Mouse (Mus musculus): Measurements from ENCODE around the gene Cyp4f15. TPM values are rescaled to one million over a fixed set of nuclear protein-coding genes. Genes with fewer than 3 reads are reported as not detected.
"Not testable (repeated sequence)": the region's sequence is repeated elsewhere in the genome, so short reads cannot be mapped to it uniquely, and the experiment has no call there.

The Cyp4f15 gene
- polyA plus RNA-seq, 1 experiment from 2014 or later, result 1.1 TPM

DNA sequence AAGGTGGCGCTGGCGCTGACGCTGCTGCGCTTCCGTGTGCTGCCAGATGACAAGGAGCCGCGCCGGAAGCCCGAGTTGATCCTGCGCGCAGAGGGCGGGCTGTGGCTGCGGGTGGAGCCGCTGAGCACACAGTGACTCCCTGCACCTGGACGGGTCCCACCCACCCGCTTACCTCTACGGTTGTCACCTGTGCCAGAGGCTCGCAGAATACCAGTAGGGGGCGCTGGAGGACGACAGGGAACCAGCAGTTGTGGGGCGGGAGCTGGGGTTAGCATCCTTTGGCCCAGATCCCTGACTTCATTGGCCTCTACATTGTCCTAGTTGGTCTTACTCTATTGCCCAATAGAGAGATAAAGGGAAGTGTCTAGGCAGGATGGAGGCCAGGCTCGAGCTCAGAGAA is 17.4 kb downstream of the Cyp4f15 start:
- no peaks in the 10 kb centered on the region for H3K36me3 ChIP-seq
- 54% methylated on average over 22 of the region's 22 CpGs for WGBS
- no peak for ATAC-seq (replicated peaks)
- no peaks in the 10 kb centered on the region for H3K4me1 ChIP-seq
- no peak overlapping the region; the same call in 1 of the 2 replicates for H3K4me2 ChIP-seq (replicated peaks)
- H3K4me3 ChIP-seq, result no peak overlapping the region
- no peak overlapping the region for H3K27ac ChIP-seq (replicated peaks)
- H3K9ac ChIP-seq (replicated peaks), result no peak overlapping the region
- H3K9me3 ChIP-seq, result 0 out of 2 replicates have a peak, but pooled peaks cover 7% of the 10 kb centered on the region
- H3K27me3 ChIP-seq, result no peaks in the 10 kb centered on the region

DNA sequence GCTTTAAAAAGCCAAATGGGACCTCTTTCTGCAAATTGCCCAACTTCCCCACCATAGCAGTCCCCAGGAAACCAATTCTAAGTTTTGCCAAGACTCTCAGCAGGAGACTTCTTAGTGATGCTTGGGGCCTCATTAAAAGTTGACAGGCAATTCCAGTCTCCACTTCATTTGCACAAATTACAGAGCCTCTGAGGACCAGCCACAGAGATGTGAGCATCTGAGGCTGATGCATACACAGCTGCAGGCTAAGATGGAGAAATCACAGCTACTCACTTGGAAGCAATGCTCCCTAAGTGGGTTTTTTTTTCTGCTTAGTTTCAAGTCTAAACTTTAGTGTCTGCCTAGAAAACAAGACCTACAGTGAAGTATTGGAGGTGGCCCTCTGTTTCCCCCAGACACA is 25.1 kb downstream of the Cyp4f15 start:
- H3K4me2 ChIP-seq (replicated peaks); ATAC-seq (replicated peaks); H3K27ac ChIP-seq (replicated peaks); H3K36me3 ChIP-seq; H3K4me3 ChIP-seq; H3K9me3 ChIP-seq; H3K27me3 ChIP-seq; H3K4me1 ChIP-seq; H3K9ac ChIP-seq (replicated peaks): not testable (repeated sequence)

DNA sequence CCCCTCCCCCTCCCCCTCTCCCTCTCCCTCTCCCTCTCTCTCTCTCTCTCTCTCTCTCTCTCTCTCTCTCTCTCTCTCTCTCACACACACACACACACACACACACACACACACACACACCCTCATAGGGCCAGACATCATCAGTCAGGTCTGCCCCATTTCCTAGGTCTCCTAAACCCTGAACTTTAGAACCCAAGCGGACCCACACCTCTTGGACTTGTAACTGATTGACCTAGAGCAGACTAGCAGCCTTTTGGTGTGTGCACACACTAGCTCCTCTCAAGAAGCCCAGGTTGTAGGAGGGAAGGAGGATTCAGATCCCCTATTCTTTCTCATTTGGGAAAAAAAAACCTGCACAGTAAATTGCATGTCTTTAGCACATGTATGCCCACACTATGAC is 36.7 kb downstream of the Cyp4f15 start:
- H3K4me3 ChIP-seq; H3K9me3 ChIP-seq; H3K36me3 ChIP-seq; H3K27me3 ChIP-seq; H3K4me2 ChIP-seq (replicated peaks); H3K27ac ChIP-seq (replicated peaks); H3K9ac ChIP-seq (replicated peaks); ATAC-seq (replicated peaks); H3K4me1 ChIP-seq: not testable (repeated sequence)
- WGBS, result 90% methylated on average over 1 of the region's 1 CpGs

DNA sequence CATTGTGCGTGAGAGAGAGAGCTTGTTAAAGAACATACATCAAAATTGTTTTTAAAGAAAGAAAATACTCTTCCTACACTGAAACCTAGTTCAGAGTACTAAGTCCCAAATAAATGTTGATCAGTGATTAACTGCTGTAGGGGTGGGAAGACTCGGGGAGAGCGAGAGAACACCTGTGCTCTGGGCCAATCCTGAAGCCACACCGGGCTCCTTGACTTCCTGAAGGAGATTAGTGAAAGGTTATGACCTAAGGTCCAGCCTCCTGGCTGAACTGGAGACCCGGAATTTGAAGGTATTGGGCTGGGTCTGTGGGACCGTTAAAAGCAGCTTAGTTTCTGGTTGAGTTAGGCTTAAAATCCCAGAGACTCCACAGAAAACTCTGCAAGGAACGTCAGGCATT is 37.3 kb downstream of the Cyp4f15 start:
- Histone ChIP-seq H3K4me3 (no peak overlapping the region), H3K27me3 (no peaks in the 10 kb centered on the region), H3K9ac (replicated peaks) (no peak overlapping the region), H3K9me3 (no peaks in the 10 kb centered on the region), H3K27ac (replicated peaks) (no peak overlapping the region), H3K4me2 (replicated peaks) (no peak overlapping the region), H3K4me1 (no peaks in the 10 kb centered on the region), H3K36me3 (no peaks in the 10 kb centered on the region)
- no peak for ATAC-seq (replicated peaks)
- 63% methylated on average over 7 of the region's 7 CpGs for WGBS

DNA sequence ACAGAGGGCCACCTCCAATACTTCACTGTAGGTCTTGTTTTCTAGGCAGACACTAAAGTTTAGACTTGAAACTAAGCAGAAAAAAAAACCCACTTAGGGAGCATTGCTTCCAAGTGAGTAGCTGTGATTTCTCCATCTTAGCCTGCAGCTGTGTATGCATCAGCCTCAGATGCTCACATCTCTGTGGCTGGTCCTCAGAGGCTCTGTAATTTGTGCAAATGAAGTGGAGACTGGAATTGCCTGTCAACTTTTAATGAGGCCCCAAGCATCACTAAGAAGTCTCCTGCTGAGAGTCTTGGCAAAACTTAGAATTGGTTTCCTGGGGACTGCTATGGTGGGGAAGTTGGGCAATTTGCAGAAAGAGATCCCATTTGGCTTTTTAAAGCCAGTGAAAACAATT is 40.9 kb downstream of the Cyp4f15 start:
- H3K36me3 ChIP-seq; H3K4me2 ChIP-seq (replicated peaks); H3K9ac ChIP-seq (replicated peaks); H3K4me1 ChIP-seq; H3K27ac ChIP-seq (replicated peaks); H3K9me3 ChIP-seq; H3K4me3 ChIP-seq; H3K27me3 ChIP-seq: not testable (repeated sequence)
- ATAC-seq (replicated peaks), result 0 out of 2 replicates have a peak, but pooled peaks have one; percentile 46

DNA sequence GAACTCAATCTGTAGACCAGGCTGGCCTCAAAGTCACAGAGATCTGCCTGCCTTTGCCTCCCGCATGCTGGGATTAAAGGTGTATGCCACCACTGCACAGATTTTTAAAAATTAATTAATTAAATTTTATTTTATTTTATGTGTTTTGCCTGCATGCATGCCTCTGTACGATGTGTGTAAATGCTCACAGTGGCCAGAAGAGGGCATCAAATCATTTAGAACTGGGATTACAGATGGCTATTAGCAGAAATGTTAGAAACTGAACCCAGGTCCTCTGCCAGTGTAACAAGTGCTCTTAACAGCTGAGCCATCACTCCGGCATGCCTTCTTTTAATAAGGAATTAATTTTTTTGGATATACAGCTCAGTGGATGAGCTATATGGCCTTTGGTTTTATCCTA is 43.6 kb downstream of the Cyp4f15 start:
- H3K9ac ChIP-seq (replicated peaks), result no peak overlapping the region
- ATAC-seq (replicated peaks), result no peak
- H3K27ac ChIP-seq (replicated peaks), result no peak overlapping the region
- H3K27me3 ChIP-seq, result no peaks in the 10 kb centered on the region
- no peak overlapping the region for H3K4me3 ChIP-seq
- WGBS, result 81% methylated on average over 3 of the region's 3 CpGs
- no peaks in the 10 kb centered on the region for H3K36me3 ChIP-seq
- no peaks in the 10 kb centered on the region for H3K9me3 ChIP-seq
- H3K4me2 ChIP-seq (replicated peaks), result no peak overlapping the region
- no peaks in the 10 kb centered on the region for H3K4me1 ChIP-seq

DNA sequence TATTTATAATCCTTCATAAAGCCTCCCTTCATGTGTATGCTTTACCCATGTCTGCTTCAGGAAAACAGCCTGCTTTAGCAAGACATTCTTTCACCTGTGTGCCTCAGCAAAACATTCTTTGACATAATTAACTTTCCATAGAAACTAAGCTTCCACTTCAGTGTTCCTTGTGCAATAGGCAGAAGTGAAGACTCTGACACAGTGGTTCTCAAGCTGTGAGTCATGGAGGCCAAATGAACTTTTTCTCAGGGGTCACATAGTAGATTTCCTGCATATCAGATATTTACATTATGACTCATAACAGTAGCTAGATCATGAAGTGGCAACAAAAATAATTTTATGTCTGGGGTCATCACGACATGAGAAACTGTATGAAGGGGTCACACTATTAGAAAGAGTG is 53.0 kb downstream of the Cyp4f15 start:
- H3K36me3 ChIP-seq, result no peaks in the 10 kb centered on the region
- WGBS, result 89% methylated on average over 1 of the region's 1 CpGs
- ATAC-seq (replicated peaks), result no peak

DNA sequence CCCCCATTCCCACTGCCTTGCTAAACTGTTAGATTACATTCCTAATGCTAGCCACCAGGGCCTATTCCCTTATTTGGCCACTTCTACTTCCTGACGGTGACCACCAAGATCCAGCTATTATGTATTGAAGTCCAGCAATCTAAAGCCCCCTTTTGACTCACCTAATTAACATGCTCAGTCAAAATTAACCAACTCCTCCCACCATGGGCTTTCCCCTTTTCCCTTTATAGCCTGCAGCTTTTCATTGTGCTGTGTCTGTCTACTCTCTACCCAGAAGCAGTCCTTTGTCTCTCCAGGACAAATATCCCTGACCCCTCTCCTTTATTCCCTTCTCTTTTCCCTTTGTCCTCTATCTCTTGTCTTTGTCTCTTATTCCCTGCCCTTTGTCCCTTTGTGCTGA is 55.6 kb downstream of the Cyp4f15 start:
- Histone ChIP-seq H3K36me3 (no peaks in the 10 kb centered on the region), H3K4me1 (no peaks in the 10 kb centered on the region), H3K4me2 (replicated peaks) (no peak overlapping the region), H3K4me3 (no peak overlapping the region), H3K9ac (replicated peaks) (no peak overlapping the region), H3K27me3 (no peaks in the 10 kb centered on the region), H3K9me3 (no peaks in the 10 kb centered on the region), H3K27ac (replicated peaks) (no peak overlapping the region)
- 0% methylated on average over 1 of the region's 1 CpGs for WGBS
- ATAC-seq (replicated peaks), result no peak

More for the DNA sequence above, 53.0 kb downstream of the Cyp4f15 start:
- no peaks in the 10 kb centered on the region for H3K4me1 ChIP-seq
- H3K4me2 ChIP-seq (replicated peaks), result no peak overlapping the region
- no peak overlapping the region for H3K27ac ChIP-seq (replicated peaks)
- no peak overlapping the region for H3K4me3 ChIP-seq
- no peaks in the 10 kb centered on the region for H3K27me3 ChIP-seq
- H3K9me3 ChIP-seq, result no peaks in the 10 kb centered on the region
- no peak overlapping the region for H3K9ac ChIP-seq (replicated peaks)

DNA sequence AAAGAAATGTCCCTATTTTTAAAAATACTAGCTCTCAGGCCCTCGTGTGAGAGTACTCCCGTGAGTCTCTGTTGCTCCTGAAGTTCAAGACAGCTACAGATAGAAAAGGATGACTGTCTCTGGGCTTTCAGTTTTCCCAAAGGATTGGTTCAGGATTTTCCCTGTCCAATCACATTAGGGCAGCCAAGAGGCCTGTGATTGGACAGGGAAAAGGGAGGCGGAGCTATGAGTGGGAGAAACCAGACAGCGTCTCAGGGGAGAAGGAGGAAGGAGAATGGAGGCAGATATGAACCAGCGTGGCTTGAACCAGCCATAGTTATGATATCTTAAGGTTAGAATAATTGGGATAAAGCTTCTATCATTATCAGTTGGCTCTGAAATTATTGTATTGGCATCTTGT is 65.2 kb downstream of the Cyp4f15 start:
- Histone ChIP-seq H3K4me1 (no peaks in the 10 kb centered on the region), H3K4me2 (replicated peaks) (no peak overlapping the region), H3K4me3 (no peak overlapping the region), H3K27me3 (no peaks in the 10 kb centered on the region), H3K36me3 (no peaks in the 10 kb centered on the region), H3K27ac (replicated peaks) (no peak overlapping the region), H3K9ac (replicated peaks) (no peak overlapping the region), H3K9me3 (no peaks in the 10 kb centered on the region)
- ATAC-seq (replicated peaks), result no peak
- 53% methylated on average over 5 of the region's 5 CpGs for WGBS

Other genes starting within 250 kb of the Cyp4f15 start
- gene Cyp4f39, start 232.9 kb upstream of the Cyp4f15 start, polyA plus RNA-seq (2015; fragmentation: Nextera tagmentation; extraction: Ambion mirVana), result 0.23 TPM in 1 of 2 replicates, not detected in the other
- gene Cyp4f17, start 179.6 kb upstream of the Cyp4f15 start, polyA plus RNA-seq (2015; fragmentation: Nextera tagmentation; extraction: Ambion mirVana), result 7.8 and 8.4 TPM in 2 replicates
- 19.8 and 24.9 TPM in 2 replicates for gene Cyp4f16, start 149.1 kb upstream of the Cyp4f15 start, polyA plus RNA-seq (2015; fragmentation: Nextera tagmentation; extraction: Ambion mirVana)
- gene Cyp4f37, start 64.3 kb upstream of the Cyp4f15 start, polyA plus RNA-seq (2015; fragmentation: Nextera tagmentation; extraction: Ambion mirVana), result not detected in 2 replicates
- not detected in 2 replicates for gene Cyp4f40, start 26.7 kb upstream of the Cyp4f15 start, polyA plus RNA-seq (2015; fragmentation: Nextera tagmentation; extraction: Ambion mirVana)
- gene Zfp871, start 102.7 kb downstream of the Cyp4f15 start, polyA plus RNA-seq (2015; fragmentation: Nextera tagmentation; extraction: Ambion mirVana), result 43.1 and 44.7 TPM in 2 replicates
- gene Zfp811, start 124.3 kb downstream of the Cyp4f15 start, polyA plus RNA-seq (2015; fragmentation: Nextera tagmentation; extraction: Ambion mirVana), result 40.9 TPM in 2 replicates
- gene Zfp799, start 144.6 kb downstream of the Cyp4f15 start, polyA plus RNA-seq (2015; fragmentation: Nextera tagmentation; extraction: Ambion mirVana), result 22.8 and 23.6 TPM in 2 replicates
- 9.2 and 10.6 TPM in 2 replicates for gene Zfp870, start 206.0 kb downstream of the Cyp4f15 start, polyA plus RNA-seq (2015; fragmentation: Nextera tagmentation; extraction: Ambion mirVana)
- gene Cyp4f14, start 231.7 kb downstream of the Cyp4f15 start, polyA plus RNA-seq (2015; fragmentation: Nextera tagmentation; extraction: Ambion mirVana), result 0.10 TPM in 1 of 2 replicates, not detected in the other

All from forebrain, embryonic 15.5 days (tissue).